Mouse (Mus musculus) gastrocnemius, postnatal 25 days (tissue): ENCODE measurements around the gene Hoxb6. TPM values are rescaled to one million over a fixed set of nuclear protein-coding genes. Genes with fewer than 3 reads are reported as not detected.

Experiments
- DNase-seq: peaks from one replicate; pipeline ENCODE4 v3.0.0; 2022
- total RNA-seq, 2 experiments: library from RNA; stranded (reverse); gene quantifications; 1 replicate in 1 of 2; 2 replicates in 1 of 2; pipeline ENCODE4 v1.2.3; 2021

The Hoxb6 gene
- total RNA-seq, 2 experiments from 2014 or later = 0.31 to 0.62 TPM

DNA sequence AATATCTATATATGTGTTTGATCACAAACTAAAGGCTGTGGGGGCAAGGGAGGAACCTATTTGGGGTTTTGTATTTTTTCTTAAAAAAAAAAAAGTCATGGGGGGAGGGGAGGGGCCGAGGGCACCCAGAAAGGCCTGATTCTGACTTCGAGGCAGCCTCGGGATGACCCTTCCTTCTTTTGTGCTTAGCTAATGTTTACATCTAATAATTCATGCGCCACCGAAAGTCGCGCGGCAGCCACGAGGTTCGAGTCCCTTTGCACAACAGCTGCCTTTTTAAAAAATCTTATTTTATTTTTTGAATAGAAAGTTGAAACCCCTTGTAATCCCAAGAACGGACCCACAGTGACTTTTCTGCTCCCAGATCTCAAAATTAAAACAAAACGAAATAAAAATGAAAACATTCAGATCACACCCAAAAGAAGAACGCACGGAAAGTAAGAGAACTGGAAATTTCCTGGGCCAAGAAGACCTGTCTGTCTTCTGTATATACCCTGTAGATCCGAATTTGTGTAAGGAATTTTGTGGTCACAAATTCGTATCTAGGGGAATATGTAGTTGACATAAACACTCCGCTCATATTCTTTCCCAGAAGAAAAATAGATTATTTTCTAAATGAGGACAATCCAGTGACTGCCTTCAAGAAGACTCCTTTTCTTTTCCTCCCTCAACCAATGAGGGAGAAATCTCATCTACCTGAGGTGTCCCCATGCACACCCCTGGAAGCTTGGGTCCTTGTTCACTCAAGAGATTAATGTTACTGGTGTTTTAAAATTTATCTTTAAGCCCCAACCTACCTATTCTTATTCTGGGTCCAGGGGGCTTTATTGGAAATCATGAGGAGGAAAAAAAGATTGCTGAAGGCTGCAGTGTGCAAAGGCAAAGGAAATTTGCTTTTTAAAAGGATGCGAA, 24.7 kb downstream of the Hoxb6 start:
- DNase-seq = no peak

DNA sequence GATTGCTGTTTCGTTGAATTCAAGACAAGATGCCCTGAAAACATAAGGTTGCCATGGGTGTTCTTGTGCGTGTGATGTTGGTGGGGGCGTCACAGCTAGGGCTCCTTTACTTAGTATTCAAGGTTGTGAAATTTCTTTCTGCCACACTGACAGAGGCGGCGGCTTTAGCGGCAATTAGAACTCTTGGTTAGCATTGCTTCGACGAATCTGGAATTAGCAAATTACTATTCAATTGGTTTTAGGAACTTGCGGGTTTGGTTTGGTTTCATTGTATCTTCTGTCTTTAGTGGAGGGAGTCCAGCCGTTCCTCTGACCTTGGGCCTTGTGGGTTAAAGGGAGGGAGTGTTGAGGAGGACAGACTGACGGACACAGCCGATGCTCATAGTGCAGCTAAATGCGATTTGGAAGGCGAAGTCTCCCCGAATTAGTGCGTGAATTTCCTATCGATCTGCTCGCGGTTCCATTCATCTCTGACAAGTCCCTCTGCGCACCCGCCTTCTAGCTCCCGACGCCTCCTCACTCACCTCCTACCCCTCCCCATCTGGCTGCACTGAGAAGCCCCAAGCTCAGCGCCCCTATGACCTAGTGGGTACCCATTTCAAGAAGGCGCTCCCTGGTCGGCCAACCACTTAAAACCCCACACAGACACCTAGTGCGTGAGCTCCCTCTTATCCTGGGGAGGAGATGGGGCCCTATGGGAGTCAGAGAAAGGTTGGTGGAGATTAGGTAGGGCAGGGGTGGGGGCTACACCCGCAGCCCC, 25.5 kb downstream of the Hoxb6 start, which contains the start of gene Hoxb4:
TSS of gene Hoxb4 (plus strand) at position 660 of the 760 bp plus-strand sequence.
- no peak for DNase-seq

DNA sequence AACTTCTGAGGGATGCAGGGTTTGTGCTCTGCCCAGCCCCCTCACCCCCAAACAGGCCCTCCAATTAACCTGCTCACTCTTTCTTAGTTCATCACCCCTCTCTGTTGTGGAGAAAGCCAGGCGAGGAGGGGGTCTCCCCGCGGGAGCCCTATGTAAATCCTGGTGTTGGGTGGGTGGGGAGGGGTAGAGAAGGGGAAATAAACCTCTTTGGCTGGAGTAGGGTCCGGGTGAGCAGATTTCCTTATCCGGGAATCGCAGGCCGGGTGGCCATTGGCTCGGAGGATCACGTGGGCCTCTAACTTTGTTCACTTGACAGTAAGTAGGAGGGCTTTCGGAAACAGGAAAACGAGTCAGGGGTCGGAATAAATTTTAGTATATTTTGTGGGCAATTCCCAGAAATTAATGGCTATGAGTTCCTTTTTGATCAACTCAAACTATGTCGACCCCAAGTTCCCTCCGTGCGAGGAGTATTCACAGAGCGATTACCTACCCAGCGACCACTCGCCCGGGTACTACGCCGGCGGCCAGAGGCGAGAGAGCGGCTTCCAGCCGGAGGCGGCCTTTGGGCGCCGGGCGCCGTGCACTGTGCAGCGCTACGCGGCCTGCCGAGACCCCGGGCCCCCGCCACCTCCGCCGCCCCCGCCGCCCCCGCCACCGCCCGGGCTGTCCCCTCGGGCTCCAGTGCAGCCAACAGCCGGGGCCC, 26.2 kb downstream of the Hoxb6 start:
- DNase-seq = peak; percentile 38

DNA sequence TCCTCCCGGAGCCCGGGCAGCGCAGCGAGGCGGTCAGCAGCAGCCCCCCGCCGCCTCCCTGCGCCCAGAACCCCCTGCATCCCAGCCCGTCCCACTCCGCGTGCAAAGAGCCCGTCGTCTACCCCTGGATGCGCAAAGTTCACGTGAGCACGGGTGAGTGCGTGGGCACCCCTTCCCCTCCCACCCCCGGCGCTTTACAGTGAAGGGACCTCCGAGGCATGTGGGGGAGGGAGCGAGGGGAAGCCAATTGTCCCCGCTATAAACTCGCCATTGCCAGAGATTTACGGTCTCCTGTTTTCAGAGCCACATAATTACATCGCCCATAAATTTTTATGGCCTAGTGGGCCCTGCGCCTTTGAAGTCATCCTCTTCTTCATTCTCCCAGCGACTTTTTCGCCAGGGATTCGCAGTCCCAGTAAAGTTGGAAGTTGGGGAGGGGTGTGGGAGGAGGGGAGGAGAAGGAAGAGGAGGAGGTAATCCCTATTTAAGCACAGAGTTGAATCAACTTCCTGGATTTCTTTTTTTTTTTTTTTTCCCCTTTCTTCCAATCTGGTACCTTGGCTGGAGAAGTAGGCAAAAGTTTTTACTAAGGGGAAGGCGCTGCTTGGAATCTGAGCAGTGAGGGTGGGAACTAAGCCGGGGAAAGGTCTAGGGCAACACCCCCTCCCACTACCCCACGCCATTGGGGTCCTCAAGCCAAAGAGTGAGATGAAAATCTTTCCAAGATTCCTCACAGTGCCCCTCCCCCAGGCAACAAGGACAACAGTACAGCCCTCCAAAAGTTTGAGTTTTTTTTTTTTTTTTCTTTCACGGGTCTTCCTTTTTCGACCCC, 27.0 kb downstream of the Hoxb6 start:
- no peak for DNase-seq

DNA sequence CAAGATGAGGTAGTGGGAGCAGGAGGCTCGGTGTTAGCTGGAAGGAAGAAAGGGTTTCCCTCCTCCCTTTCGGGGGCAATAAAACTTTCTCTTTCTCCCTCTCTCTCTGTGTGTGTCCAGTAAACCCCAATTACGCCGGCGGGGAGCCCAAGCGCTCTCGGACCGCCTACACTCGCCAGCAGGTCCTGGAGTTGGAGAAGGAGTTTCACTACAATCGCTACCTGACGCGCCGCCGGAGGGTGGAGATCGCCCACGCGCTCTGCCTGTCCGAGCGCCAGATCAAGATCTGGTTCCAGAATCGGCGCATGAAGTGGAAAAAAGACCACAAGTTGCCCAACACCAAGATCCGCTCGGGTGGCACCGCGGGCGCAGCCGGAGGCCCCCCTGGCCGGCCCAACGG, 27.6 kb downstream of the Hoxb6 start:
- no peak for DNase-seq

DNA sequence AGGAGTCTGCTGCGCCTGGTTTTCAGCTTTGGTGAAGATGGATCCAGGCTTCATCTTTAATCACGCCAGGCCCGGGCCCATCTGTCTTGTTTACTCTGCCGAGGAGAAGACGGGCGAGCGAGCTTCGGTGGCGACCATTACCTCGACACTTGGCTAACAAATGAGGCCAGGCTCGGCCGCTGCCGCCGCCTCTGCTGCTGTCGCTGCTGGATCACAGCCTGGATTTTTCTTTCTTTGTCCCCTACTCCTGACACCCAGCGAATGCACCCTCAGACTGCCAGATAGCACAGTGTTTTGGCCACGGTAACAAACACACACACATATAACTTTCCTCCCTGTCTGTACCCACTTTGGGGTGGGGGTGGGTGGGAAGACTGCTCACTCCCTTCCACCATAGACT, 28.4 kb downstream of the Hoxb6 start:
- DNase-seq = no peak

DNA sequence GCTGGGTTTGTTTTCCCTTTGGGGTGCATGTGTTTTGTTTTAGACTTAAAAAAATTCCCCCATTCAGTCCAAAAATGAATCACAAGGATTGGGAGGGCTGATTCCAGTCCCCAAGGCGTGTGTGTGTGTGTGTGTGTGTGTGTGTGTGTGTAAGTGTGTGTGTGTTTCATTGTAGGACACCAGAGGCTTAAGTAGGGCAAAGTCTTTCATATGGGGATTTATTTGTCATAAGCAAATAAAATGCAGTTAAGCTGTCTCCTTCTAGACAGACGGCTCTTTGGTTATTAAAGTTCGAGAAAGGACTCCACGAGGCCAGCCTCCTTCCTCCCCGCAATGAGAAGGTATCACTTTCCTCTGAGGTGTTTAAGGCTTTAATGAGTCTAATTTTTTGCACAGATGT, 29.6 kb downstream of the Hoxb6 start:
- DNase-seq = no peak

DNA sequence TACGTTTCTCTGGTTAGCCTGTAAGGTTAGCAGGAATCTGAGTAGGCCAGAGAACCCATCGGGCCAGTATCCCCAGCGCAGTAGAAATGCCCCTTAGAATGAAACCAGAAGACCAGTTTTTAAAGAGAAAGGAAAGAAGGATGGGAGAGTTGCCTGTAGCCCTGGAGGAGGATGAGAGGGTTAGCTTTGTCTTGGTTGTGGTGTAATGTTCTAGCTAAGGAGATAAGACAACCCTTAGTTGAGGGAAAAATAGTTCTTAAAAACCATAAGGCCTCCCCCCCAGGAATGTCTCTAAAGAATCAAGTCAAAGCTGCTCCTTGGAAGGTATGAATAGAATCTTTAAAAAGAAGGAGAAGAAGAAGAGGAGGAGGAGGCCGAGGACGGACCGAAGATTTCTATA, 30.5 kb downstream of the Hoxb6 start:
- DNase-seq = no peak

DNA sequence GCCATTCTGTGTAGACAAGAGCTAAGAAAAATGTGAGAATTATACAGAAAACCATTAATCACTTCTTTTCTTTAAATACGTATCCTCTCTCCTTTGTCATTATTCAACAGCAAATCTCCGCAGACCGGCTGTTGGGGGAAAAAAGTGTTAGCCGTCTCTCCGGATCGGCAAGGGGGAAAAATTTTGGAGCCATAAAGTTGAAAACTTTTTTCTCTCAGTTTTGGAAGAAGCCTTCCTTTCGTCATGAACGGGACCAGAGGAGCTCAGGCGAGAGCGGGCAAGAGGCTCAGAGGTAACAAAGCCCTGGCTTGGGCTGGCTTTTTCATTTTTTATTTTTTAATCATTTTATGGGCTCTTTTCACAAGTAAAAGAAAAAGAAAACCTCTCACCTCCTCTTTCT, 30.9 kb downstream of the Hoxb6 start, which contains the start of gene Hoxb3:
TSS of gene Hoxb3 (plus strand) at position 173 of the 400 bp plus-strand sequence.
- no peak for DNase-seq

DNA sequence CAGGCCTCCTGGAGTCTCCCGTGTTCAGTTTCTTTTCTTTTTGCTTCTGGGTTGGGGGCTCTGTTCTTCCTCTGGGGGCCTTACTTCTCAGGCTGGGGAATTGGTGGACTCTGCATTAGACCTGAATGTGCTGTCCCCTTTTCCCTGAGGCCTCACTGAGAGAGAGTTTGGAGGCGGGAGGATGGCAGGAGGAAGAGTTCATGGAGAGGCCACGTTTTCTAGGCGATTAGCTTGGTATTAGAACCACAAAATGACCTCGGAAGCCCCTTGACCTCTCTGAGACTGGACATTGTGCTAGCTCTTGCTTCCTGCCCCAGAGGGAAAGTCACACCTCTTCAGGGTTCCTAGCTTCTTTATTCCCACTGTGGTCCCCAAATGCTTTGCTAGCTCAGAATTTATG, 31.8 kb downstream of the Hoxb6 start:
- DNase-seq = no peak

DNA sequence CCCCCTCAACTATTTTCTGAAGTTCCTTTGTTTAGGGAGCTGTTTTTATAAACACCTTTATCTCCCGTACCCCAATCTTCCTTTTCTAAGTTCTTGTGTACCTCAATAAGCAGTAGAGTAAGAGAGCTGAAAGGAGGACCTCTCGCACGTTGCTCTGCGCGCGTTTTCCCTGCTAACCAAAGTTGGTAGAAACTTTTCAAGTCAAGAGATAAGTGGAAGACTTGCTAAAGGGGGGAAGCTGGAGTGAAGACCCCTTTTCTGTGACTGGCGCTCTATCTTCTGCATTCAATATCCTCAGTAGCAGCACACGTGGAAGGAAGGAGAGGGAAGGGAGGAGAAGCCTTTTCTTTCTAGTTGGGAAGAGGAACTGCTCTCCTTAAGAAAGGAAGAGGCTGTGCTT, 32.7 kb downstream of the Hoxb6 start:
- DNase-seq = no peak

DNA sequence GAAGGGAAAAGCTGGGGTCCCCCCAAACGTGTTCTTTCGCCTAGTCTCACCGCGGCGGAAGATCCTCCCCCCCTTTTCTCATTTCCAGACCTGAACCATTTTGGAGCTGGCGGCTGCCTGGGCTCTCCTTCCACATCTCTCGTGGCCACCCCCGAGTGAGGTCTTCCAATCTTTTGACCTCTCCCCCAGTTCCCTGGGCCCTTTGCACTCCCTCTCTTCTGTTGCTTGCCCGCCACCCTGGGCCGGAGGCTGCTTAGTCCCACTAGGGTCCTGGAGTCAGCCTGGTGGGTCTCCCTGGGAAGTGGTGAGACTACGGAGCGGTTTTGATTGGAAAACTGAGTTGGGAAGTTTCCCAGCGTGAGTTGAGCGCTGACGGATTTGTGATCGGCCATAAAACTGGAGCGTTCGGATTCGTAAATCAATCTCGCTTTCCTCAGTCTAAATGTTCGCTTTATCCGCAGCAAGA, 33.5 kb downstream of the Hoxb6 start:
- DNase-seq = no peak

DNA sequence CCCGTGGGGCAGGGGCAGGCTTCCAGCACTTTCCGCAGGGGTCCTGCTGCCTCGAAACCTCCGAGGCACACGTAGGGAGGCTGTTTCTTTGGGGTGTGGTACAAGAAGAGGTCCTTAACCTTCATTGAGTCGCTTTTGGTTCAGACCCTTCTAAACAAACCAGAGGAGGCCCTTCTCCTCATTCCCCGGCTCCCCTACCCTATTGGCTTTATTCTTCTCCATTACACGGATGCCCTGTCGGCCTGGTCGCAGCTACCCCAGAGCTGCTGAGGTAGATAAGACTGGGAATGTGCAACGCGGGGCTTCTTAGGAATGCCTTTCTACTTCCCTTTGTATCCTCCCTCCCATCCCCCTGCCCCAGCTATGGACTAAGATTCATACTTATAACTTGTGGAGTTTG, 34.4 kb downstream of the Hoxb6 start:
- no peak for DNase-seq

DNA sequence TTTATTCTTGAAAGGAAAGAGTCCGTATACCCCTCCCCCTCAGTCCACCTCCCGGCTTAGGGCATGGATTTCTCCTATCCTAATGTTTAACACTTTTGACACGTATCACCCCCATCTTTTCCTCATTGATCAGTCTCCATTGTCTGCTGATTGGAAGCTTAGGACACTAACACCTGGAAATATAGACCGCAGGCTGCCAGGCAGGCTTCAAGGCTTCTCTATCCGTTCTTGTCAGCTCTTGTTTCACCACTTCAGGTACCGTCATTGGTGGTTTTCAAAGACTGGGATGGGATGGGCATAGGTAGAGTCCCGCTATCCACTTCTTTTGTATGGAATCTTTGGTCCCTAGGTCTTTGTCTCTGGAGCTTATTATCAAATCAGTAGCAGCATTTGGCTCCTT, 34.8 kb downstream of the Hoxb6 start:
- no peak for DNase-seq

DNA sequence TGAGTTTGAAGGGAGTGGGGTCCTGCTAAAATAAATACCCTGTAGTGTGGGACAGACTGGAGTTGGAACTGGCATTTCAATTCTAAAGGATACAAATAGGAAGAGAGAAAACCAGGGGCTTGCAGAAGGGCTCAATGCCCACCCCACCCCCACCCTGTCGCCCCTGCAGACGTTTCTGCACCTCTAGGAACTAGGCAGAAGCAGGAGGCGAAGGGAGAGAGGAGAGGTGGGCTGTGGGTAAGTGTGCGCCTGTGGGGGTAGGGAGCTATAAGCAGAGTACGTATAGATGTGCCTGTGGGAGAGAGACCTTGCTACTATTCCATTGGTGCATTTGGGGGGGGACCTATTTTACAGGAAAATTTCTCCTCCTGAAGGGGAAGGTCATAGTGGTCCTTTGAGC, 35.5 kb downstream of the Hoxb6 start:
- DNase-seq = no peak

DNA sequence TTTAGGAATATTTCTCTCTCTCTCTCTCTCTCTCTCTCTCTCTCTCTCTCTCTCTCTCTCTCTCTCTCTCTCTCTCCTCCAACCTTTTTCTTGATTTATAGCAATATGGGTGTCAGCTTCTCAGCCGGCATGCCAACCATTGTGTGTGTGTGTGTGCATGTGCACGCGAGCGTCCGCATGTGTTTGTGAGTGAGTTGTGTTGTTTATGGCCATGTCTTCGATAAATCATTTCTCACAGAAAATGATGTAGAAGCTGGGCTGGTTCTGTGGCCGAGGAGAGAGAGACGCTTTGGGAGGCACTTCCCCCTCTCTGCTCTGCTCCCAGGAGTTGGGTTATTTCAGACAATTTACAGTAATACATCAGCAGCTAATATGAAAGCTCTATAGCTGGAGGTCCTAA, 36.3 kb downstream of the Hoxb6 start:
- DNase-seq = no peak

DNA sequence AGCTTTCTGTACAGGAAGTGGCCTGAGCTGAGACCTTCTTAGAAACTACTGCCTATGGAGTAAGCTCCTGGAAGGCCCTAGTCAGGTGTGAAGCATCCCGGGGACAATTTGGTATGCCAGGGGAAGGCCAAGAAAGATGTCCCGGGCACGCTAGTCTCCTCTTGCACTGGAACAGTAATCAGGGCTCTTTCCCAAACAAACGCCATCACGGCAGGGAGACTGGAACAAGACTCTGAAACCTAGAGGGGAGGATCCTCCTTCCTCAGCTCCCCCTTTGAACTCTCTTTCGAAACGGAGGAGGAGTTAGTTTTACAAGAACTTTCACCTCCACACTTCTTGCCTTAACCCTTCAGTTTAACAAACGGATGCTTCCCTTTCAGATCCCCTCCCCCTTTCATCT, 39.8 kb downstream of the Hoxb6 start:
- no peak for DNase-seq

DNA sequence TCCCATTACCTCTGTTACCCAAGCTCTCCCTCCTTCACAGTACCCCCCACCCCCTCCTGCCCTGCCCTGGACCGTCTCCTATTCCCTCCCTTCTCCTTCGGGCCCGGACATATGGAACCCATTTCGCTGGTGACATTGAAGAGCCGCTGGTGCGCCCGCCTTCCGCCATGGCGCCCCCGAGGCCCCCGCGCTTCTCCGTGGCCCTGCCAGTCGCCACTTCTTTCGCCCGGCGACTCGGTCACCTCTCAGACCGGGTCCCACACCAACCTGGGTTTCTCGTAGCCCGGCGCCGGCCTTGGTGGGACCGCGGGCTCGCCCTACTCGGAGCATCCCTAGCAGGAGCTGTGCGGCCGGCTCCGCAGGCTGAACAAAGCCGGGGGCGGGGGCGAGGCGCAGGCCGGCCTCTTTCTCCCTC, 40.3 kb downstream of the Hoxb6 start:
- DNase-seq = no peak

DNA sequence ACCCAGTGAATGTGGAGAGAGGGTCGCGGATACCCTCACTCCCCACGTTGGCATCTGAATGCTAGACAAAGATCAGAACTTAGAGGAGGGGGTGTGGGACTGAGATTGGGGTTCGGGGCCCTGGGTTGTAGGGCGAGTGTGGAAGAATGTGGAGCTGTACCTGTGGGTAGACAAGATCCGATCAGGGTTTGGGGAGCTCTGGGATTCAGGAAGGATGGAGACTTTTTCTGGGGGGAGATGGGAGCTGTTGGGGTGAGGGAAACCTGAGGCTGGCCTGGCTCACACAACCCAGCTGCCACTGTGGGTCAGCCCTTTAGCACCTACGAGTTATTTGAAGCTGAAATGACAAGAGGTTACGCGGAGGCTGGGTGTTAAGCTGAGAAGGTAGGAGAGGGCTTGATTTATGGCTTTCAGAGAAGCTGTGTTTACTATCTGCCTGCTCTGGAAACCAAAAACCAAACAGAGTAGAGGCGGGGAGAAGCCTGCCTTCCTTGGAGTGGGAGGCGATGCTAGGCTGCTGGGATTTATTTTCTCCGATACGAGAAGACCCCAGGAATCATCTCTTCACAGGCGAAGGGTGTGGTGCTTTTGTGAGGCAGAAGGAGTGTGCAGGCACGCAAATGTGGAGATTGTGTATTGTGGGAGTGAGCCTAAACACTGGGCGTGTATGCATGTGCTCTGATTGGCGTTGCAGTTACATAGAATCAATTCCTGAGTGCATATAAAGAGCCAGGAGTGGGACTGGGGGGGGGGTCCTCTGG, 41.1 kb downstream of the Hoxb6 start:
- DNase-seq = no peak

DNA sequence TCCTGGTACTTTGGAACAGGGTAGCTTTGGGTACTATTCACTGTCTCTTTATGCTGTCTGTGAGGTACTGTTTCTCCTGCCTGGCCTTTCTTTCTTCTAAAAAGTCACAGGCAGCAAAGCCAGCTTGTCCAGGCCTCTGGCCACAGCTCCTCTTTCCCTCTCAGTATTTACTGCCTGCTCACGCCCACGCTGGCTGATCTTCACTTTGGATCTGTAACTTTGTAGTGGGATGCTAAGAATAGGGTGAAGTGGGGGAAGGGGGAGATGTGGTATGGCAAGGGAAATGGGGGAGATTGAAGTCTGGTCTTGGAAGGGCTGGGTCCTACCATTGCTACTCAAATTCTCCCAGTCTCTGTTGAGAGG, 41.7 kb downstream of the Hoxb6 start:
- DNase-seq = no peak

DNA sequence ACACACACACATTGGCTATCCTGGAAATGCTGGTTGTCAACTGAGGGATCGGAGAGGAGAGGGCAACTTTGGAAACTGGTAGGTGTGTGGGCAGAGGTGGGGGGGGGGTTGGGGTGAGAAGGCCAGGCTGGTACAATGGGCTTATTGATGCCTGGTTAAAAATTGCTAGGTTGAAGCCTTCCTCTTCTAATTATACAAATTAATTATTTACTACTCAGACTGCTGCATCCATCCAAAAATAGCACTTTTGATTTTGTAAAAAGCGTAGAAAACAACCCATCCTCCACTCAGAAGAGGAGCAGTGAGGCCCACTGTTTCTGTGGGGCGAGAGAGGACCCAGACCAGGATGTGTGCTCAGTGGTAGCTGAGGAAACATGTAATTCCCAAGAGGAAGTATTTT, 42.7 kb downstream of the Hoxb6 start:
- no peak for DNase-seq
